Comparison of ENCODE assay signal across 20 mouse cellular contexts in the genomic region with DNA sequence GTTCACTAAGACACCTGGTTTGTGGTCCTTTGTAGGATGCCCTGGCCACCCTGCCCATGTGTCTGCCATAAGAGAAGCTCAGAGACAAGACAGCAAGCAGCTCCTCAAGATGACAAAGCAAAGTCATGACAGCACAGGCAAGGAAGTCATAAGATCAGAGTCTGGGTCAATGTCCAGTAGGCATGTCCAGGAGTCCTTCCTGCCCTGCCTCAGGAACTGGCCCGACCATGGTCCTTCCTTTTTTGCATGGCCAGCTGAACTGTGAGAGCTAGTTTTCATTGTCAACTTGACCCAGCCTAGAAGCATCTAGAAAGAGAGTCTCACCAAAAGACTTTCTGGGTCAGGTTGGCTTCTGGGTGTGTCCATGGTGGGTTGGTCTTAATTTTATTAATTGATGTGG. TPM values are rescaled to one million over a fixed set of nuclear protein-coding genes. Genes with fewer than 3 reads are reported as not detected.
"Had no signal": no experiment of that assay in that cellular context is flagged by ENCODE, and none has a peak within 500 bp of the region (broad histone marks: within the 10 kb centered on the region; RNA-seq: fewer than 3 reads in every experiment).

No protein-coding gene starts in this region.

- H3K27me3 ChIP-seq: lung, embryonic 15.5 days; midbrain, embryonic 13.5 days; midbrain, embryonic 15.5 days; neural tube, embryonic 12.5 days; stomach, embryonic 15.5 days had no signal

- DNase-seq: lung, adult 2 months; lung, postnatal 14 days; lung, postnatal 36 days; right cerebral cortex, postnatal 14 days; thymus, adult 2 months; thymus, postnatal 25 days; thymus, postnatal 4 days had no signal

- H3K9me3 ChIP-seq: lung, embryonic 15.5 days; midbrain, embryonic 13.5 days; midbrain, embryonic 15.5 days; neural tube, embryonic 12.5 days; stomach, embryonic 15.5 days had no signal

- H3K4me1 ChIP-seq: stomach, embryonic 15.5 days had no signal

- H3K27ac ChIP-seq: lung, embryonic 15.5 days; macrophage; midbrain, embryonic 13.5 days; midbrain, embryonic 15.5 days; neural tube, embryonic 12.5 days; stomach, embryonic 15.5 days; stomach, postnatal 0 days had no signal

- H3K9ac ChIP-seq: lung, embryonic 15.5 days; midbrain, embryonic 13.5 days; midbrain, embryonic 15.5 days; neural tube, embryonic 12.5 days; stomach, embryonic 15.5 days had no signal

- ATAC-seq: lung, postnatal 0 days had no signal

- H3K4me2 ChIP-seq: midbrain, embryonic 11.5 days; stomach, embryonic 15.5 days had no signal

- H3K36me3 ChIP-seq: lung, embryonic 15.5 days; midbrain, embryonic 13.5 days; midbrain, embryonic 15.5 days; neural tube, embryonic 12.5 days; stomach, embryonic 15.5 days had no signal

- H3K4me3 ChIP-seq: lung, embryonic 15.5 days; megakaryocyte, embryonic 14.5 days; midbrain, embryonic 15.5 days; neural tube, embryonic 12.5 days; stomach, embryonic 15.5 days had no signal

RNA-seq across cellular contexts. Expression of a gene that starts 9.1 kb away (rescaled TPM):
- polyA plus RNA-seq: lung, adult 2 months; lung, embryonic 15.5 days; lung, postnatal 0 days; macrophage; midbrain, embryonic 15.5 days; midbrain, postnatal 0 days; neural tube, embryonic 14.5 days; spleen, adult 2 months; stomach, embryonic 15.5 days; stomach, postnatal 0 days; thymus, adult 2 months had no signal

RNA-seq across cellular contexts. Expression of a gene that starts 14.3 kb away (rescaled TPM):
- polyA plus RNA-seq: macrophage; midbrain, embryonic 11.5 days had no signal
